9 mouse cellular contexts compared by ENCODE assay signal in genomic region chr17:27095690-27096089, GRCm38 (mm10). TPM values are rescaled to one million over a fixed set of nuclear protein-coding genes. Genes with fewer than 3 reads are reported as not detected.
A peak's percentile ranks its signal among the peaks of the same experiment; 100 is the strongest.
DNase-seq lines count a peak whose midpoint lies in the region; ATAC-seq and TF ChIP-seq lines count a peak whose summit lies in the region.
"Had no signal": no experiment of that assay in that cellular context is flagged by ENCODE, and none has a peak within 500 bp of the region (broad histone marks: within the 10 kb centered on the region; RNA-seq: fewer than 3 reads in every experiment).

No protein-coding gene starts in this region.

- no peak for ATAC-seq in erythroid progenitor cell, adult 5-6 weeks (replicated peaks; ENCODE audit: low FRiP score, poor library complexity, severe bottlenecking)

- H3K27ac ChIP-seq in heart, embryonic 10.5 days, result no peak overlapping the region
- no peak overlapping the region for H3K27ac ChIP-seq in embryonic fibroblast, embryonic 13.5 days (ENCODE audit: insufficient read depth, low read length)
- no peak overlapping the region for H3K27ac ChIP-seq in gastrocnemius, adult 2 months
- H3K27ac ChIP-seq: heart, embryonic 13.5 days had no signal

- H3K27me3 ChIP-seq in heart, embryonic 10.5 days (ENCODE audit: insufficient read depth, poor library complexity, severe bottlenecking), result 0 out of 2 replicates have a peak, but pooled peaks cover 4% of the 10 kb centered on the region
- H3K27me3 ChIP-seq: heart, embryonic 13.5 days had no signal

- peaks cover 17% of the 10 kb centered on the region; the same call in 1 of the 2 replicates for H3K36me3 ChIP-seq in heart, embryonic 10.5 days

- TF ChIP-seq CTCF in embryonic fibroblast, embryonic 13.5 days (IDR thresholded peaks at IDR 0.05; ENCODE audit: borderline replicate concordance, insufficient read depth, low read length), result peak; percentile 80; the same call in 1 of the 2 replicates
- TF ChIP-seq CTCF in gastrocnemius, adult 2 months (IDR thresholded peaks at IDR 0.05), result no peak

- no peak for TF ChIP-seq POLR2A in embryonic fibroblast, embryonic 13.5 days (IDR thresholded peaks at IDR 0.05; ENCODE audit: low read depth, low read length)

- intact Hi-C loops in heart, postnatal 10 days (cut with DNase I), result no loop called here
- intact Hi-C loops in gastrocnemius, adult 2 months (cut with DNase I), result no loop called here

- H3K9me3 ChIP-seq in heart, embryonic 10.5 days, result no peaks in the 10 kb centered on the region
- H3K9me3 ChIP-seq: heart, embryonic 13.5 days had no signal

- H3K4me3 ChIP-seq in heart, embryonic 10.5 days, result no peak overlapping the region
- no peak overlapping the region for H3K4me3 ChIP-seq in embryonic fibroblast, embryonic 13.5 days (ENCODE audit: insufficient read depth, low read length)
- H3K4me3 ChIP-seq in gastrocnemius, adult 2 months, result no peak overlapping the region
- H3K4me3 ChIP-seq: heart, embryonic 13.5 days had no signal

- peaks cover 4% of the 10 kb centered on the region; the same call in 1 of the 2 replicates for H3K4me1 ChIP-seq in heart, embryonic 10.5 days
- H3K4me1 ChIP-seq in embryonic fibroblast, embryonic 13.5 days (ENCODE audit: control insufficient read depth, insufficient read depth, low read length), result no peaks in the 10 kb centered on the region
- H3K4me1 ChIP-seq: heart, embryonic 13.5 days had no signal

- DNase-seq in heart, postnatal 10 days, result peak; percentile 38 to 53
- DNase-seq in heart, embryonic 10.5 days (ENCODE audit: low spot score), result no peak
- DNase-seq in R1 (ENCODE audit: low read depth, low spot score), result peak; percentile 66
- peak; percentile 47 to 64 for DNase-seq in kidney, postnatal 36 days
- DNase-seq in retina, postnatal 7 days (ENCODE audit: low read depth, low spot score), result peak; percentile 40
- DNase-seq in gastrocnemius, adult 2 months, result no peak

- WGBS in heart, embryonic 10.5 days, result 49% methylated on average over 13 of the region's 13 CpGs

RNA-seq across cellular contexts. Expression of gene Uqcc2, which starts 38.0 kb away (rescaled TPM):
- total RNA-seq in heart, postnatal 10 days (2021), result 100 to 1,000 TPM; 278 to 279 TPM
- 393 and 440 TPM in 2 replicates for polyA plus RNA-seq in heart, embryonic 10.5 days (2016; fragmentation: Nextera tagmentation; extraction: Ambion mirVana)
- polyA plus RNA-seq in embryonic fibroblast, embryonic 13.5 days (2011; ENCODE audit: insufficient read length, low read depth, missing spikeins), result 148 and 168 TPM in 2 replicates
- 9.6 and 33.9 TPM in 2 replicates for total RNA-seq in erythroid progenitor cell, adult 5-6 weeks (2015; ENCODE audit: low replicate concordance)
- total RNA-seq in erythroid progenitor cell, adult 5-6 weeks (2017; ENCODE audit: low replicate concordance), result 4.2 and 39.0 TPM in 2 replicates
- 100 to 1,000 TPM; 405 to 424 TPM for total RNA-seq in gastrocnemius, adult 2 months (2021)

RNA-seq across cellular contexts. Expression of gene Itpr3, which starts 38.6 kb away (rescaled TPM):
- 1 to 10 TPM; 8.0 to 9.0 TPM for total RNA-seq in heart, postnatal 10 days (2021)
- 2.9 TPM in 2 replicates for polyA plus RNA-seq in heart, embryonic 10.5 days (2016; fragmentation: Nextera tagmentation; extraction: Ambion mirVana)
- polyA plus RNA-seq in embryonic fibroblast, embryonic 13.5 days (2011; ENCODE audit: insufficient read length, low read depth, missing spikeins), result 15.7 and 31.1 TPM in 2 replicates
- 1.3 and 9.0 TPM in 2 replicates for total RNA-seq in erythroid progenitor cell, adult 5-6 weeks (2015; ENCODE audit: low replicate concordance)
- total RNA-seq in erythroid progenitor cell, adult 5-6 weeks (2017; ENCODE audit: low replicate concordance), result 0.98 and 2.2 TPM in 2 replicates
- total RNA-seq in gastrocnemius, adult 2 months (2021), result 1 to 10 TPM; 1.9 to 2.1 TPM

Comparison
In these comparisons a context has a peak if more than half of its experiments do, and no peak if none do; other contexts are left out.
1. DNase-seq: peak in heart, postnatal 10 days (2 of 2), R1 (single experiment), kidney, postnatal 36 days (2 of 2) and retina, postnatal 7 days (single experiment); none in heart, embryonic 10.5 days (single experiment) and gastrocnemius, adult 2 months (single experiment).
2. RNA of gene Uqcc2, which starts 38.0 kb away (total RNA-seq): 405 to 424 TPM in gastrocnemius, adult 2 months and 278 to 279 TPM in heart, postnatal 10 days; 4.2 to 39.0 TPM in erythroid progenitor cell, adult 5-6 weeks; every median in the first group is over 4 times any median in the second.